Mouse (Mus musculus) kidney, adult 2 months (tissue): ENCODE measurements around the gene Crybb1. TPM values are rescaled to one million over a fixed set of nuclear protein-coding genes. Genes with fewer than 3 reads are reported as not detected.

Experiments used
- DNase-seq: peaks from one replicate; pipeline ENCODE4 v3.0.0; 2021
- H3K27ac ChIP-seq: fragments of 200-500 bp; 2 replicates; pipeline ENCODE4 v1.5.1; 2012; ENCODE audit warnings: low read depth, low read length, control low read depth, inconsistent platforms; ENCODE audit not compliant: insufficient read depth
- H3K27me3 ChIP-seq: fragments of 200-500 bp; replicated peaks from 2 replicates; pipeline ENCODE4 v1.6.1; 2012; ENCODE audit warnings: mild to moderate bottlenecking, moderate library complexity, low read length, inconsistent platforms; ENCODE audit not compliant: control insufficient read depth, insufficient read depth
- H3K36me3 ChIP-seq: fragments of 200-500 bp; 2 replicates; pipeline ENCODE4 v1.6.1; 2012; ENCODE audit warnings: mild to moderate bottlenecking, moderate library complexity, low read length, inconsistent platforms; ENCODE audit not compliant: control insufficient read depth, insufficient read depth
- H3K4me1 ChIP-seq: fragments of 200-500 bp; 2 replicates; pipeline ENCODE4 v1.6.1; 2011; ENCODE audit warnings: low read length; ENCODE audit not compliant: control insufficient read depth, insufficient read depth
- H3K4me3 ChIP-seq: fragments of 200-500 bp; 2 replicates; pipeline ENCODE4 v1.5.1; 2011; ENCODE audit warnings: mild to moderate bottlenecking, low read depth, low read length, control low read depth; ENCODE audit not compliant: insufficient read depth
- CTCF ChIP-seq: fragments of 200-500 bp; conservative IDR thresholded peaks from 2 replicates; pipeline ENCODE4 v1.5.1; 2011; ENCODE audit warnings: low read depth, mild to moderate bottlenecking, control low read depth, low read length, moderate library complexity, mixed read lengths; ENCODE audit not compliant: insufficient read depth, insufficient read length
- POLR2A ChIP-seq: fragments of 200-500 bp; IDR thresholded peaks from one replicate; pipeline ENCODE4 v1.6.1; 2011; ENCODE audit warnings: low read depth, low read length, control low read depth
- WGBS: fragments of 180-500 bp; shearing (Covaris S2); methylation state at CpG from one replicate; pipeline ENCODE4 v1.1.7; 2018; 5-methylcytosine and 5-hydroxymethylcytosine counted together
- polyA plus RNA-seq: library from polyadenylated mRNA; depleted of rRNA; stranded (reverse); fragments of >200 nt; gene quantifications from 2 replicates; pipeline ENCODE4 v1.2.3, GENCODE M21; 2012

Crybb1 gene
- polyA plus RNA-seq, 1 experiment: 0.14 TPM

- H3K4me1 ChIP-seq: peaks cover 14% of the 10 kb centered on the region
- H3K4me3 ChIP-seq: no peak overlapping the region
- peak overlapping the region; percentile 42 for H3K27ac ChIP-seq
- DNase-seq: peak; percentile 84
- WGBS: 73% methylated on average over 12 of the region's 12 CpGs
- TF ChIP-seq CTCF: no peak
- no peak for TF ChIP-seq POLR2A
- no peaks in the 10 kb centered on the region for H3K36me3 ChIP-seq
- no peaks in the 10 kb centered on the region for H3K27me3 ChIP-seq
Measured at GRCm38 (mm10) chr5:112298226-112298988, 42.8 kb downstream of the Crybb1 start.

- Histone ChIP-seq H3K4me1 (peaks cover 8% of the 10 kb centered on the region), H3K4me3 (no peak overlapping the region), H3K36me3 (no peaks in the 10 kb centered on the region), H3K27ac (no peak overlapping the region), H3K27me3 (no peaks in the 10 kb centered on the region)
- 77% methylated on average over 4 of the region's 4 CpGs for WGBS
- TF ChIP-seq CTCF: no peak
- TF ChIP-seq POLR2A: no peak
- DNase-seq: no peak
Measured at GRCm38 (mm10) chr5:112299399-112299798, 43.8 kb downstream of the Crybb1 start.

- no peaks in the 10 kb centered on the region for H3K27me3 ChIP-seq
- 66% methylated on average over 2 of the region's 2 CpGs for WGBS
- H3K36me3 ChIP-seq: no peaks in the 10 kb centered on the region
- H3K27ac ChIP-seq: no peak overlapping the region
- H3K4me1 ChIP-seq: peaks cover 6% of the 10 kb centered on the region
- no peak for DNase-seq
- H3K4me3 ChIP-seq: no peak overlapping the region
- no peak for TF ChIP-seq CTCF
- TF ChIP-seq POLR2A: no peak
Measured at GRCm38 (mm10) chr5:112300112-112300511, 44.5 kb downstream of the Crybb1 start.

- 86% methylated on average over 6 of the region's 6 CpGs for WGBS
Measured at GRCm38 (mm10) chr5:112300721-112301308, 45.2 kb downstream of the Crybb1 start.

GRCm38 (mm10) chr5:112301694-112302093 lies 46.1 kb downstream of the Crybb1 start:
- TF ChIP-seq CTCF: no peak
- no peak for TF ChIP-seq POLR2A
- Histone ChIP-seq H3K4me3 (no peak overlapping the region), H3K4me1 (peaks cover 6% of the 10 kb centered on the region), H3K27ac (no peak overlapping the region), H3K27me3 (no peaks in the 10 kb centered on the region), H3K36me3 (no peaks in the 10 kb centered on the region)
- 84% methylated on average over 4 of the region's 4 CpGs for WGBS
- no peak for DNase-seq

More at GRCm38 (mm10) chr5:112300721-112301308, 45.2 kb downstream of the Crybb1 start:
- no peaks in the 10 kb centered on the region for H3K27me3 ChIP-seq
- TF ChIP-seq CTCF (no peak), POLR2A (no peak)
- H3K4me1 ChIP-seq: peaks cover 6% of the 10 kb centered on the region
- H3K4me3 ChIP-seq: no peak overlapping the region
- no peaks in the 10 kb centered on the region for H3K36me3 ChIP-seq
- DNase-seq: no peak
- no peak overlapping the region for H3K27ac ChIP-seq

- 61% methylated on average over 5 of the region's 5 CpGs for WGBS
- Histone ChIP-seq H3K4me3 (no peak overlapping the region), H3K36me3 (no peaks in the 10 kb centered on the region), H3K27me3 (no peaks in the 10 kb centered on the region), H3K27ac (no peak overlapping the region), H3K4me1 (peaks cover 6% of the 10 kb centered on the region)
- DNase-seq: no peak
- no peak for TF ChIP-seq CTCF
- TF ChIP-seq POLR2A: no peak
Measured at GRCm38 (mm10) chr5:112302310-112302709, 46.7 kb downstream of the Crybb1 start.

GRCm38 (mm10) chr5:112305842-112306241 lies 50.2 kb downstream of the Crybb1 start:
- no peaks in the 10 kb centered on the region for H3K27me3 ChIP-seq
- no peaks in the 10 kb centered on the region for H3K36me3 ChIP-seq
- no peaks in the 10 kb centered on the region for H3K4me1 ChIP-seq
- no peak for DNase-seq
- no peak for TF ChIP-seq CTCF
- no peak for TF ChIP-seq POLR2A
- no peak overlapping the region for H3K27ac ChIP-seq
- 88% methylated on average over 5 of the region's 5 CpGs for WGBS
- H3K4me3 ChIP-seq: no peak overlapping the region
